Mouse (Mus musculus): ENCODE data around the gene Cartpt. TPM values are rescaled to one million over a fixed set of nuclear protein-coding genes. Genes with fewer than 3 reads are reported as not detected.

The Cartpt gene
- polyA plus RNA-seq, 1 experiment, result not detected

Other genes starting within 250 kb of the Cartpt start
- 128 and 167 TPM in 2 replicates for gene Mccc2, start 114.5 kb upstream of the Cartpt start, polyA plus RNA-seq (2012; ENCODE audit: insufficient read depth, insufficient read length, missing spikeins)
- 6.8 and 8.4 TPM in 2 replicates for gene Bdp1, start 203.0 kb upstream of the Cartpt start, polyA plus RNA-seq (2012; ENCODE audit: insufficient read depth, insufficient read length, missing spikeins)
- gene Serf1, start 206.9 kb upstream of the Cartpt start, polyA plus RNA-seq (2012; ENCODE audit: insufficient read depth, insufficient read length, missing spikeins), result 33.3 and 44.2 TPM in 2 replicates
- gene Smn1, start 223.8 kb upstream of the Cartpt start, polyA plus RNA-seq (2012; ENCODE audit: insufficient read depth, insufficient read length, missing spikeins), result 9.5 and 14.6 TPM in 2 replicates

All from brown adipose tissue, adult 24 weeks (tissue).